Mouse (Mus musculus): ENCODE measurements around the gene Zdhhc8.

The Zdhhc8 gene

GRCm38 (mm10) chr16:18234671-18235388 lies at the start of gene Zdhhc8:
Zdhhc8 (minus strand) TSS chr16:18235136.
- DNase-seq (ENCODE audit: low spot score in 2 of 2), result peak in 1 of 2 experiments; percentile 75

- no peak for DNase-seq (ENCODE audit: low spot score in 2 of 2)
Observed at GRCm38 (mm10) chr16:18275166-18275565, 40.2 kb upstream of the Zdhhc8 start.

- DNase-seq (ENCODE audit: low spot score in 2 of 2), result no peak
Observed at GRCm38 (mm10) chr16:18268182-18268581, 33.2 kb upstream of the Zdhhc8 start.

- no peak for DNase-seq (ENCODE audit: low spot score in 2 of 2)
Observed at GRCm38 (mm10) chr16:18265024-18265423, 30.1 kb upstream of the Zdhhc8 start.

GRCm38 (mm10) chr16:18258221-18258620 lies 23.3 kb upstream of the Zdhhc8 start, which contains the start of gene Gm49776:
Gm49776 (minus strand) TSS chr16:18258321.
- DNase-seq (ENCODE audit: low spot score in 2 of 2), result no peak

- no peak for DNase-seq (ENCODE audit: low spot score in 2 of 2)
Observed at GRCm38 (mm10) chr16:18253866-18254265, 18.9 kb upstream of the Zdhhc8 start.

- DNase-seq (ENCODE audit: low spot score in 2 of 2), result no peak
Observed at GRCm38 (mm10) chr16:18252736-18253135, 17.8 kb upstream of the Zdhhc8 start.

GRCm38 (mm10) chr16:18250828-18251790 lies 16.2 kb upstream of the Zdhhc8 start:
- DNase-seq (ENCODE audit: low spot score in 2 of 2), result no peak

GRCm38 (mm10) chr16:18250231-18250630 lies 15.3 kb upstream of the Zdhhc8 start:
- no peak for DNase-seq (ENCODE audit: low spot score in 2 of 2)

- peak in 1 of 2 experiments; percentile 50 for DNase-seq (ENCODE audit: low spot score in 2 of 2)
Observed at GRCm38 (mm10) chr16:18249364-18249967, 14.5 kb upstream of the Zdhhc8 start.

GRCm38 (mm10) chr16:18248433-18249363 lies 13.8 kb upstream of the Zdhhc8 start, which contains the start of the genes Trmt2a and Ranbp1:
Trmt2a (plus strand) TSS chr16:18248679.
Ranbp1 (minus strand) TSS chr16:18248732.
- DNase-seq (ENCODE audit: low spot score in 2 of 2), result peak; percentile 96 to 98

GRCm38 (mm10) chr16:18247521-18248399 lies 12.8 kb upstream of the Zdhhc8 start:
- no peak for DNase-seq (ENCODE audit: low spot score in 2 of 2)

GRCm38 (mm10) chr16:18241581-18241980 lies 6.6 kb upstream of the Zdhhc8 start:
- no peak for DNase-seq (ENCODE audit: low spot score in 2 of 2)

- DNase-seq (ENCODE audit: low spot score in 2 of 2), result no peak
Observed at GRCm38 (mm10) chr16:18236676-18237501, 2.0 kb upstream of the Zdhhc8 start.

- DNase-seq (ENCODE audit: low spot score in 2 of 2), result peak in 1 of 2 experiments; percentile 78
Observed at GRCm38 (mm10) chr16:18235389-18236065, 591 bp upstream of the Zdhhc8 start.

GRCm38 (mm10) chr16:18233919-18234670 lies 841 bp downstream of the Zdhhc8 start:
- no peak for DNase-seq (ENCODE audit: low spot score in 2 of 2)

- no peak for DNase-seq (ENCODE audit: low spot score in 2 of 2)
Observed at GRCm38 (mm10) chr16:18233451-18233850, 1.5 kb downstream of the Zdhhc8 start.

GRCm38 (mm10) chr16:18231451-18231850 lies 3.5 kb downstream of the Zdhhc8 start:
- no peak for DNase-seq (ENCODE audit: low spot score in 2 of 2)

All from left cerebral cortex, adult 9 months (tissue).